Mouse (Mus musculus): ENCODE measurements at regions not wholly inside any gene's neighbourhood (a gene's known extent, or its start where the extent isn't known, plus 50 kb on each side); places are given as distances from the start of the nearest gene placed in this dataset.

GRCm38 (mm10) chr3:20590143-20590542, 223.2 kb upstream of the Agtr1b start:
- peak; percentile 63 for ATAC-seq (replicated peaks; ENCODE audit: poor library complexity)

GRCm38 (mm10) chr3:20551563-20551962, 184.6 kb upstream of the Agtr1b start:
- ATAC-seq (replicated peaks; ENCODE audit: poor library complexity) = peak; percentile 68

GRCm38 (mm10) chr3:20543991-20544390, 177.0 kb upstream of the Agtr1b start:
- no peak for ATAC-seq (replicated peaks; ENCODE audit: poor library complexity)

- ATAC-seq (replicated peaks; ENCODE audit: poor library complexity) = no peak
Measured at GRCm38 (mm10) chr3:20538492-20539004, 171.6 kb upstream of the Agtr1b start.

- peak; percentile 88 for ATAC-seq (replicated peaks; ENCODE audit: poor library complexity)
Measured at GRCm38 (mm10) chr3:20520738-20521137, 153.8 kb upstream of the Agtr1b start.

- ATAC-seq (replicated peaks; ENCODE audit: poor library complexity) = peak; percentile 97
Measured at GRCm38 (mm10) chr3:20509192-20509591, 142.2 kb upstream of the Agtr1b start.

- no peak for ATAC-seq (replicated peaks; ENCODE audit: poor library complexity)
Measured at GRCm38 (mm10) chr3:20505546-20505945, 138.6 kb upstream of the Agtr1b start.
